Mouse (Mus musculus) spleen, adult 2 months (tissue): ENCODE data around the gene Prkcg.

Source experiments
- CTCF ChIP-seq: fragments of 200-500 bp; IDR thresholded peaks from 2 replicates; pipeline ENCODE4 v1.5.1; 2011; ENCODE audit warnings: mild to moderate bottlenecking, inconsistent platforms; ENCODE audit not compliant: insufficient read depth, insufficient read length, insufficient replicate concordance; ENCODE audit errors: extremely low read depth
- POLR2A ChIP-seq: fragments of 200-500 bp; IDR thresholded peaks from 2 replicates; pipeline ENCODE4 v1.6.1; 2011; ENCODE audit warnings: low read depth, low read length, inconsistent platforms

- TF ChIP-seq CTCF (no peak), POLR2A (no peak)
Observed at GRCm38 (mm10) chr7:3302556-3303275, 13.7 kb downstream of the Prkcg start.
